Mouse (Mus musculus) cerebellum, adult 2 months (tissue): ENCODE measurements around the gene Osbpl5.

Experiments
- CTCF ChIP-seq: fragments of 200-500 bp; IDR thresholded peaks from 2 replicates; pipeline ENCODE4 v1.5.1; 2011; ENCODE audit warnings: low read depth, mild to moderate bottlenecking, control low read depth, low read length, moderate library complexity, borderline replicate concordance; ENCODE audit not compliant: insufficient read depth
- POLR2A ChIP-seq: fragments of 200-500 bp; IDR thresholded peaks from 2 replicates; pipeline ENCODE4 v1.6.1; 2011; ENCODE audit warnings: low read length, control low read depth, borderline replicate concordance; ENCODE audit not compliant: insufficient read depth

GRCm38 (mm10) chr7:143649034-143649768 lies 107.6 kb downstream of the Osbpl5 start, which contains the start of gene Tnfrsf22:
- TF ChIP-seq CTCF (no peak), POLR2A (no peak)
